Mouse (Mus musculus) ES-E14 (cell line): Measurements from ENCODE around the gene Srr.

Experiments
- CHD2 ChIP-seq: IDR thresholded peaks from 2 replicates; pipeline ENCODE4 v1.6.1; 2014; ENCODE audit warnings: mild to moderate bottlenecking, low read depth, low read length, inconsistent platforms
- HCFC1 ChIP-seq: IDR thresholded peaks from 2 replicates; pipeline ENCODE4 v1.6.1; 2012; ENCODE audit warnings: low read length, inconsistent platforms, borderline replicate concordance; ENCODE audit not compliant: insufficient read depth
- MAFK ChIP-seq: IDR thresholded peaks from 2 replicates; pipeline ENCODE4 v1.6.1; 2014; ENCODE audit warnings: mild to moderate bottlenecking, low read depth, low read length, inconsistent platforms; ENCODE audit not compliant: insufficient read depth
- ZC3H11A ChIP-seq: IDR thresholded peaks from 2 replicates; pipeline ENCODE4 v1.6.1; 2012; ENCODE audit warnings: low read depth, mild to moderate bottlenecking, inconsistent platforms, low read length, borderline replicate concordance
- ZNF384 ChIP-seq: IDR thresholded peaks from 2 replicates; pipeline ENCODE4 v1.6.1; 2012; ENCODE audit warnings: low read depth, low read length, inconsistent platforms

GRCm38 (mm10) chr11:74894619-74895018, 31.1 kb downstream of the Srr start:
- no peak for TF ChIP-seq CHD2
- TF ChIP-seq MAFK: no peak
- no peak for TF ChIP-seq ZC3H11A
- no peak for TF ChIP-seq ZNF384
- TF ChIP-seq HCFC1: no peak
